Mouse (Mus musculus) granulocyte monocyte progenitor cell, adult 5-6 weeks (primary cell): ENCODE results near the gene Lars2. TPM values are rescaled to one million over a fixed set of nuclear protein-coding genes. Genes with fewer than 3 reads are reported as not detected.

Experiments
- ATAC-seq: replicated peaks from 2 replicates; pipeline ENCODE4 v1.8.0; 2016; ENCODE audit warnings: mild to moderate bottlenecking, moderate TSS enrichment, inconsistent platforms; ENCODE audit not compliant: poor library complexity, severe bottlenecking
- total RNA-seq, 2 experiments: library from RNA; stranded (forward) in 1 of 2; stranded (reverse) in 1 of 2; fragments of 200-712, 200-1000 nt in 1 of 2; fragments of >200 nt in 1 of 2; fragmentation: Nextera tagmentation in 1 of 2; gene quantifications; 2 replicates each; pipeline ENCODE4 v1.2.3; 2014 to 2017

Lars2 gene
- total RNA-seq, 2 experiments from 2014 or later, result 33.6 to 24,943 TPM

- ATAC-seq, result no peak
Measured at GRCm38 (mm10) chr9:123500480-123500879, 133.8 kb downstream of the Lars2 start.

GRCm38 (mm10) chr9:123503171-123503834 lies 136.6 kb downstream of the Lars2 start:
- ATAC-seq, result no peak

- ATAC-seq, result peak; percentile 95
Measured at GRCm38 (mm10) chr9:123504325-123504724, 137.6 kb downstream of the Lars2 start.

GRCm38 (mm10) chr9:123505598-123505997 lies 138.9 kb downstream of the Lars2 start:
- no peak for ATAC-seq

GRCm38 (mm10) chr9:123506270-123507146 lies 139.8 kb downstream of the Lars2 start:
- ATAC-seq, result no peak

- ATAC-seq, result no peak
Measured at GRCm38 (mm10) chr9:123507380-123507779, 140.7 kb downstream of the Lars2 start.

GRCm38 (mm10) chr9:123508986-123509385 lies 142.3 kb downstream of the Lars2 start:
- no peak for ATAC-seq

GRCm38 (mm10) chr9:123509638-123510604 lies 143.2 kb downstream of the Lars2 start:
- ATAC-seq, result peak; percentile 58

- ATAC-seq, result no peak
Measured at GRCm38 (mm10) chr9:123510926-123511325, 144.2 kb downstream of the Lars2 start.

Other genes starting within 250 kb of the Lars2 start
- not detected in 2 replicates for gene Clec3b, start 216.0 kb upstream of the Lars2 start, total RNA-seq (2014; fragmentation: Nextera tagmentation)
- not detected in 2 replicates for gene Clec3b, start 216.0 kb upstream of the Lars2 start, total RNA-seq (2017)
- not detected in 2 replicates for gene Cdcp1, start 150.9 kb upstream of the Lars2 start, total RNA-seq (2014; fragmentation: Nextera tagmentation)
- gene Cdcp1, start 150.9 kb upstream of the Lars2 start, total RNA-seq (2017), result 0.43 TPM in 1 of 2 replicates, not detected in the other
- 2.3 TPM in 1 of 2 replicates, not detected in the other for gene Tmem158, start 106.2 kb upstream of the Lars2 start, total RNA-seq (2014; fragmentation: Nextera tagmentation)
- 0.65 TPM in 1 of 2 replicates, not detected in the other for gene Tmem158, start 106.2 kb upstream of the Lars2 start, total RNA-seq (2017)
- gene Limd1, start 111.8 kb downstream of the Lars2 start, total RNA-seq (2014; fragmentation: Nextera tagmentation), result 26.3 and 29.8 TPM in 2 replicates
- 24.4 and 26.2 TPM in 2 replicates for gene Limd1, start 111.8 kb downstream of the Lars2 start, total RNA-seq (2017)
- 25.8 and 32.2 TPM in 2 replicates for gene Sacm1l, start 162.8 kb downstream of the Lars2 start, total RNA-seq (2014; fragmentation: Nextera tagmentation)
- gene Sacm1l, start 162.8 kb downstream of the Lars2 start, total RNA-seq (2017), result 32.8 and 42.3 TPM in 2 replicates